Mouse (Mus musculus) olfactory bulb, adult 2 months (tissue): Measurements from ENCODE around the gene Atp5s. TPM values are rescaled to one million over a fixed set of nuclear protein-coding genes. Genes with fewer than 3 reads are reported as not detected.

Experiments used
- H3K27ac ChIP-seq: fragments of 200-500 bp; 2 replicates; pipeline ENCODE4 v1.5.1; 2012; ENCODE audit warnings: low read depth, low read length; ENCODE audit not compliant: insufficient read depth
- H3K4me1 ChIP-seq: fragments of 200-500 bp; 2 replicates; pipeline ENCODE4 v1.6.1; 2012; ENCODE audit warnings: low read length; ENCODE audit not compliant: control insufficient read depth, insufficient read depth
- H3K4me3 ChIP-seq: fragments of 200-500 bp; 2 replicates; pipeline ENCODE4 v1.5.1; 2012; ENCODE audit warnings: mild to moderate bottlenecking, low read depth, low read length, moderate library complexity; ENCODE audit not compliant: insufficient read depth
- CTCF ChIP-seq: fragments of 200-500 bp; IDR thresholded peaks from 2 replicates; pipeline ENCODE4 v1.5.1; 2012; ENCODE audit warnings: low read depth, mild to moderate bottlenecking, low read length, moderate library complexity; ENCODE audit not compliant: insufficient read depth
- POLR2A ChIP-seq: fragments of 200-500 bp; IDR thresholded peaks from 2 replicates; pipeline ENCODE4 v1.6.1; 2012; ENCODE audit warnings: mild to moderate bottlenecking, low read depth, low read length, moderate library complexity; ENCODE audit not compliant: insufficient read depth
- WGBS: fragments of 180-500 bp; shearing (Covaris S2); methylation state at CpG from one replicate; pipeline ENCODE4 v1.1.7; 2018; 5-methylcytosine and 5-hydroxymethylcytosine counted together
- polyA plus RNA-seq: library from polyadenylated mRNA; stranded (reverse); fragments of >200 nt; gene quantifications from 2 replicates; pipeline ENCODE4 v1.2.4, GENCODE M21; 2012; ENCODE audit warnings: low replicate concordance; ENCODE audit not compliant: missing spikeins, insufficient read depth, insufficient read length

Atp5s gene
- polyA plus RNA-seq, 1 experiment, result not detected

DNA sequence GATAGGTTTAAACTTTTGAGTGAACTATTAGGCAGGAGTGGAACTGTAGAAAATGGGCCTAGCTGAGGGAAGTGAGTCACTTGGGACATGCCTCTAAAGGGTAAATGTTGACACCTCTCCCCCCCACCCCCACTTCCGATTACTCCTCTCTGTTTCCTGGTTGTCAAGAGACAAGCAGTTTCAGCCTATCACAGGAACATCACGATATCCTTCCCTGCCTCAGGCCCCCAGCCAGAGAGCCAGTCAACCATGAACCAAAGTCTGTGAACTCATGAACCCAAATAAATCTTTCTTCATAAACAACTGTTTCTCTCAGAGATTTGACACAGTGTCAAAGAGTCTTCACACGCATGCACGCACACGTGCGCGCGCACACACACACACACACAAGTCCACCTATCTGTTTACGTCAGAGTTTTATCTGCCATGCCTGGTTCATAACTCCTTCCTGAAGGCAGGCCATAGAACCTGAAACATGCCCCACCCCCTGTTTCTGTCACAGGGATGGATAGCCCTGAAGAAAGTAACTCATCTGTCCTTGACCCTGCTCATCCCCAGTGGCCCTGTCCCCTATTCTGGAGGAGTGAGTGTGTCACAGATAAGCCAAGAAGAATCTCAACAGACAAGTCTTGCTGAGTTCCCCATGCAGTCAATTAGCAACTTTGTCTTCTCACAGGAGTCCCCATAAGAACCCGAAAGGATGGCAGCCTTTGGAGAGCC lies 41.6 kb downstream of the Atp5s start:
- WGBS, result 93% methylated on average over 10 of the region's 10 CpGs
- Histone ChIP-seq H3K27ac (no peak overlapping the region), H3K4me1 (peaks cover 3% of the 10 kb centered on the region; the same call in 1 of the 2 replicates), H3K4me3 (no peak overlapping the region)
- TF ChIP-seq CTCF, result no peak
- TF ChIP-seq POLR2A, result no peak

DNA sequence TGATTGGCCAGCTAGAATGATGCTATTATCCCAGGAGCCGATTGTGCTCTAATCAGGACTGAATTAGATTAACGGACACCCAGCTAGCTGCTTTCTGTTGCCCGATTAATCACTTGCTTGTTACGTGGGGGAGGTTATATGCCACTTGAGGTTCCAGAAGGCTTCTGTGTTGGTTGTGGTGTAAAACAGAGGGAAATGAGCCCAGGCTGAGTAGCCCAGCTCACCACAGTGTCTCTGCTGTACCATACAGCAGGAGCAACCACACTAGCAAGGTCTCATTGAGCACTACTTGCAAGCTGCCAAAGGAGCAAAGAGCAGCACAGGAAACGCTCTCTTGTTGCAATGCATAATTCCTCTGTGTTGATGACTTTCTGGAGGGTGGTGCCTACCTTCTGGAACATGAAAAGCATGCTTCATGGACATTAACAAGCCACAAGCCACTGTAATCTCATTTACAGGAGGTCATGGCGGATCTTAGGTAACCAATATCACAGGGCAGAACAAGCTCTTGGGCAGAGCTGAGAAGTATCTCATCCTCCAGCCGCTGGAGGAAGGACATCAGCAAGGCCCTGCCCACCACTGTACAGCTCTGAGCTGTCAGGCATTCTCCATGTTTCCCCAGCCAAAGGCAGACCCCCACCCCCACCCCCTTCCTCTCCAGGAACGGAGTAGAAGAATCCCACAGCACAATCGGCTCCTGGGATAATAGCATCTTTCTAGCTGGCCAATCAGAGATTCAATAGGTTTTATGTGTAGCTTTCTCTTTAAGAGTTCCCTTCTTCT lies 42.9 kb downstream of the Atp5s start:
- Histone ChIP-seq H3K4me3 (no peak overlapping the region), H3K4me1 (peaks cover 3% of the 10 kb centered on the region; the same call in 1 of the 2 replicates), H3K27ac (no peak overlapping the region)
- TF ChIP-seq POLR2A, result no peak
- no peak for TF ChIP-seq CTCF
- 50% methylated on average over 9 of the region's 9 CpGs for WGBS

DNA sequence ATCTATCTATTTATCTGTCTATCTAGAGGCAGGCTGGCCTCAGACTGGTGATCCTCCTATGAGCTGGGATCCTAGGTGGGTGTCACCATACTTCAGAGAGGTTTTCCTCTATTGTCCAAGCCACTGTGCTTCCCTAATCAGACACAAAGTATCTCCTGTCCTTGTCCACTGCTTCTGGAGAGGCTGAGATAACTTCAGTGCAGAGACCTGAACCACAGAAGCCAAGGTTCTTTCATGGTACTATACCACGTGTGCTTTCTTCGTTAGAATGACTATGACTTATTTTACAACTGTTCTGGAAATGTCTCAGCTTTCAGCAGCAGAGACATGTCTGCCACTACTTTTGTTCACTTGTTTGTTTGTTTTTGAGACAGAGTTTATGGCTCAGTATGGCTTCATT lies 44.1 kb downstream of the Atp5s start:
- H3K27ac ChIP-seq, result no peak overlapping the region
- WGBS, result 83% methylated on average over 2 of the region's 2 CpGs
- H3K4me3 ChIP-seq, result no peak overlapping the region
- TF ChIP-seq CTCF, result no peak
- peaks cover 3% of the 10 kb centered on the region; the same call in 1 of the 2 replicates for H3K4me1 ChIP-seq

DNA sequence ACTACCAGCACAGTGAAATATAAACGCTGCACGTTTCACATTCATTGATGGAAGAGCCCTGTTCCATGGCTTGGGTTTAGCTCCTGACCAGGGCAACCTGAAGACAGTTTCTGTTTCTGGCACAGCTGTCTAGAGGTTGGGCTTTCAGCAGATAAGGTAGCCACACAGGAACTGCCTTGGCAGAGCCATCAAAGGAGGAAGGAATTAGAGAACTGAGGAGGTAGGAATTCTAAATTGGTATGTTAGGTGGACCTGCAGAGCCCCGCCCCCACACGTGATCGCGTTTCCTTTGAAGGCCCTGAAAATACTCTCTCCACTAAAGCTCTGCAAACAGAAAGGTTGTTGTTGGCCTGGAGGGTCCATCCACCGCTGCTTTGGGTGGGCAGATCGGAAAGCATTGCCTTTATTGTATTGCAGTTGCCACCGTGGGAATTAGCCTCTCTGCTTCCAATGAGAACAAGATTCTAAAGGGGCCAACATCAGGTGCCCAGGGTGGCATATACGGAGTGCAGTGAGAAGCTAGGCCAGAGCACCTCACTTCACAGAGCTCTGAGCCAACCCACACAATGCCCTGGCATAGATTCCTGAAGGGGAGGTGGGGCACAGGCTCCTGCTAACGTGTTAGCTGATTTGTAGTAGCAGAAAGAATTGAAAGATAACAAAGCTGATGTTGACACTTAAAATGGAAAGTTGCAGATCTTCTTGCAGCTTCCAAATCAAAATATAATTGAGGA lies 52.0 kb downstream of the Atp5s start:
- WGBS, result 69% methylated on average over 11 of the region's 11 CpGs
- TF ChIP-seq CTCF (no peak), POLR2A (no peak)
- H3K27ac ChIP-seq, result no peak overlapping the region
- 0 out of 2 replicates have a peak, but pooled peaks cover 4% of the 10 kb centered on the region for H3K4me1 ChIP-seq
- no peak overlapping the region for H3K4me3 ChIP-seq

DNA sequence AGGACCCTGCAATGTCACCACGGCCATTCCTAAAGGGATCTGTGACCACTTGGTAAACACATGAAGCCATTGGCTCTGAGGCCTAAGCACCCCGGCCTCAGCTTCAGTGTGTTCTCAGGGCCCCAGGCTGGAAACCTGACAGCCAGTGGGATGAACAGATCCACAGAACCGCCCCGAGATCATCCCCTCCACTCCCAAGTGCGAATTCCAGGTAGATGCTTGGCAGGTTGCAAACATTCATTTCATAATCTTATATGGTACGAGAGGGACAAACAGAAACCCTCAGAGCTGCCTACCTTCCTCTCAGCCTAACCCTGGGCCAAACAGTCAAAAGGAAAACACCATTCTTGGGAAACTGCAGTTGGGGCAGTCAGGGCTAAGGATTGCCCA lies 52.6 kb downstream of the Atp5s start:
- Histone ChIP-seq H3K27ac (no peak overlapping the region), H3K4me1 (0 out of 2 replicates have a peak, but pooled peaks cover 4% of the 10 kb centered on the region), H3K4me3 (no peak overlapping the region)
- WGBS, result 94% methylated on average over 6 of the region's 6 CpGs
- TF ChIP-seq POLR2A (no peak), CTCF (no peak)

DNA sequence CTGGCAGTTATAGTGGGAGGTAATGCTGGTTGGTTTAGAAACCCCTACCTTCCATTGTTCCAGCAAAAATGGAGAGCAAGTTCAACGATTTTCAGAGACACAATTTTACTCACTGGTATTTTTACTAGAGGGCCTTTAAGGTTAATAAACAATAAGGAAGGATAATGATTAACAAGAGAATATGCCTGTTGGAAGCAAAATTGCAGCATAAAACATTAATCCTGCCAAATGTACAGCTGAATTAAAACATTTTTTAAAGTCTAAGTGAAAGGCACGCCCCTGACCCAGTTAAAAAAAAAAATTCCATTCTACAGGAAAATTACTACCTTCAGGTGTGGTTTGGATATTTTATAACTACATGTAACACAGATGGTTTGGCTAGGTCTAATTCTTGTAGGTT lies 53.2 kb downstream of the Atp5s start:
- no peak overlapping the region for H3K4me3 ChIP-seq
- H3K27ac ChIP-seq, result no peak overlapping the region
- TF ChIP-seq CTCF, result no peak
- no peak for TF ChIP-seq POLR2A
- WGBS, result 66% methylated on average over 2 of the region's 2 CpGs
- H3K4me1 ChIP-seq, result 0 out of 2 replicates have a peak, but pooled peaks cover 4% of the 10 kb centered on the region

DNA sequence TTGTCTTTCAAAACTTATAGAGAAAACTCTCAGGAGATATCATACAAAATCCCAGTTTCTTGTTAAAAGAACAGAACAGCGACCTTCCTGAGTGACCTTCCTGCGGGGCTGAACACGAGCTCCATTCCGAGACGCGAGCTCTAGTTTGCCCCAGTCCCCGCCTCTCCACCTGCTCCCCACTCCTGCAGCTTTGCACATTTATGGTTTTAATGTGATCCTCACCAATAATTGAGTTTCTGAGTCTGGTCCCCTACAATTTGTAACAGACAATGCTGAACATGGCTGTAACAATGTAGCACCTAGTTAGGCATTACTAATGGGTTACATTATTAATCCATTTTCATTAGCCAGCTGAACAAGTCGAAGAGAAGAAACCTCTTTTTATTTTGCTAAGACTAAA lies 56.7 kb downstream of the Atp5s start:
- Histone ChIP-seq H3K27ac (no peak overlapping the region), H3K4me3 (no peak overlapping the region), H3K4me1 (0 out of 2 replicates have a peak, but pooled peaks cover 4% of the 10 kb centered on the region)
- WGBS, result 83% methylated on average over 8 of the region's 8 CpGs
- TF ChIP-seq POLR2A (no peak), CTCF (no peak)

DNA sequence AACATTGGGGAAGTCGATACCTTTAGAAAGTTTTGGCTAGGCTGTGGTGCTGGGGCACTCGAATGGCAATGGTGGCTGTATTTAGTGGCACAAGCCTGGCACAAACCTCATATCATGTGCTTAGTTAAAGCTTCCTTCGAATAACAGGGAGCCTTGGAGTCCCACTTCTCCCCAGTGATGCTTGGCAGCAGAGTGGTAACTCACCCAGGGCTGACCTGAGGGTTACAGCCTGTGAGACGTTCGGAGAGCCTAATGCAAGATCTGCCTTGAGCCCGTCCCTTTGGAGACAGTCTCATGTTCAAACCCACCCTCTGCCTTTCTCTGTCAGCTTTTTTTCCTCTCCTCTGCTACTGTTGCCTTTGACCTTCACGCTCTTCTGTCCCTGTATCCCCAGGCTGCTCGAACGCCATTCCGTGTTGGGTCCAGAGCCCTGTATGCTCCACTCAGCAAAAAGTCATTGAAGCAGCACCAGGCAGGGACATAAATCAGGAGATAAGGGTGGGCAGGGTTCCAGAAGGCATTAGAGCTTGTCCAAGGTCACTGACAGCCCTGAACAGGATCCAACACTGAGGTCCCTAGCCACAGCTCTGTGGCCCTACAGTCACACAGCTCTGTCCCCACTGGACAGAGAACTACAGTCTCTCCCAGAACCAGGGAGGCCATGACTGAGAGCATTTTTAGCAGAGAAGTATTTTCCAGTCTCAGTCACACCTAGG lies 57.3 kb downstream of the Atp5s start:
- TF ChIP-seq POLR2A (no peak), CTCF (no peak)
- H3K27ac ChIP-seq, result no peak overlapping the region
- WGBS, result 86% methylated on average over 10 of the region's 10 CpGs

More for the DNA sequence above, 57.3 kb downstream of the Atp5s start:
- Histone ChIP-seq H3K4me1 (no peaks in the 10 kb centered on the region), H3K4me3 (no peak overlapping the region)
